Mouse (Mus musculus) inflammation-experienced regulatory T-cells, adult 6 months (primary cell): ENCODE results near the gene Hnf4a. TPM values are rescaled to one million over a fixed set of nuclear protein-coding genes. Genes with fewer than 3 reads are reported as not detected.
"Not testable (repeated sequence)": the region's sequence is repeated elsewhere in the genome, so short reads cannot be mapped to it uniquely, and the experiment has no call there.

Experiments
- ATAC-seq: one replicate; pipeline ENCODE4 v1.8.0; 2017
- polyA plus RNA-seq, 3 experiments: library from polyadenylated mRNA; unstranded; fragments of 100-300 nt; shearing (Covaris generic); gene quantifications; one replicate each; pipeline ENCODE4 v1.2.1; 2017

Gene Hnf4a
- not detected for polyA plus RNA-seq

DNA sequence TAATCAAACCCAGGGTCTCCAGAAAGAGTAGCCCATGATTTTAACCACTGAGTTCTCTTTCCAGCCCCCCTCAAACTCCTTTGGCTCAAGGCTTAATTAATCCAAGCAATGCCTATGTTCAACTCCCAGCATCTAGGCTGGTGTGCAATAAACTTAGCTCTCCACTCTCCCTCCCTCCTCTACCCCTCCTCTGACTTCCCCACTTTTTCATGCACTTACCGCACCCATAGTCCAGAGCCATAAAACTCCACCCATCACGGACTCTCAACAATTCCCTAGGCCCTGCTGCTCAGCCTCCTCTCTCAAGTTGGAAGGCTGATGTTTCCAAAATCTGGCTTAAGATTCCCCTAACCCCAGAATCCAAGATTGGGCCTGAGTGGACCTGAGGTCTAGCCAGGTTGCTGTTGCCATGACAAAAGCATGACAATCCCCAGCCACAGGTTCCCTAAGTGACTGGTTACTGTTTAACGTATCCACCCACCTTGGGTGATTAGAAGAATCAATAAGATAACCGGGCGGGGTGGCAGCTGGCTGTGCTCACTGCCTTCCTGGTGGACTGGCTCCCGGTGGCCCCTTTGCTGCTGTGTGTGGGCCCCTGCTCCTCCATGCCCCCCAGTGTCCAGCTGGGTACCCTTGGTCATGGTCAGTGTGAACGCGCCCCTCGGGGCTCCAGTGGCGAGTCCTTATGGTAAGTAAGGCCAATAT lies at the start of gene Hnf4a:
Hnf4a (plus strand) TSS at position 509 of the 705 bp plus-strand sequence.
- ATAC-seq = no peak

GRCm38 (mm10) chr2:163458539-163459265 lies 47.9 kb upstream of the Hnf4a start:
- ATAC-seq = no peak

DNA sequence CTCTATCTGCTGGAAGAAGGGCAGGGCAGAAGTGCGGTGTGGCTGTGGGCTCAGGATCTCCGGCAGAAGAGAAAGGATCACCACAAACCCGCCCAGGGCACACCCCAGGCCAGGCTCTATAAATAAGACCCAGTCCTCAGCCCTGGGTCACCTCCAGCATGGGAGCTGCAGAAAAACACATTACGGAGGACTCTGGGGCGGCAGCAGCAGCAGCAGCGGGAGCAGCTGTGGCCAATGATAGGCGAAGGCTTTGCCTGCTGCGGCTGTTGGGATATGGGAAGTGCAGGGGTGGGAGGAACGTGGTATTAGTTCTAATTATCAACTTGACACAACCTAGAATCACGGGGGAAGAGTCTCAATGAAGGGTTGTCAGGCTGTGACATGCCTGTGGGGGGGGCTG lies 47.2 kb upstream of the Hnf4a start:
- no peak for ATAC-seq

GRCm38 (mm10) chr2:163460622-163461021 lies 46.0 kb upstream of the Hnf4a start:
- ATAC-seq = no peak

GRCm38 (mm10) chr2:163461307-163461706 lies 45.3 kb upstream of the Hnf4a start:
- not testable (repeated sequence) for ATAC-seq

DNA sequence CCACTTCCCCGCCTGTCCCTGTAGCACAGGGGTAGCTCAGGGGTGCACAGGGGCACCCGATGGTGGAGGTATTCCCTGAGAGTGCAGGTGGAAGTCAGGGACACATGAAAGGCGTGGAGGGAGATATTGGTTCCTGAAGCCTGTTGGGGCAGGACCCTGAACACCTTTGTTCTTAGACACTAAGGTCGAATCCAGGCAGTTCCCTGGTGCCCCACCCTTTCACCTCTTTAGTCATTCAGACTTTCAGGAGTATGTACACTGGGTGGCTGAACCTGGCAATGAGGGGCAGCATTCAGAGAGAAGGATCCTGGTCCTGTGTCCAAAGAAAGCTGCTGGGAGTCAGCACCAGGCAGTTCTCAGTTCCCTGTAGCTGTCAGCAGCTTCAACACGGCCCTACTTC lies 44.2 kb upstream of the Hnf4a start:
- ATAC-seq = no peak

GRCm38 (mm10) chr2:163462801-163463200 lies 43.8 kb upstream of the Hnf4a start:
- no peak for ATAC-seq

DNA sequence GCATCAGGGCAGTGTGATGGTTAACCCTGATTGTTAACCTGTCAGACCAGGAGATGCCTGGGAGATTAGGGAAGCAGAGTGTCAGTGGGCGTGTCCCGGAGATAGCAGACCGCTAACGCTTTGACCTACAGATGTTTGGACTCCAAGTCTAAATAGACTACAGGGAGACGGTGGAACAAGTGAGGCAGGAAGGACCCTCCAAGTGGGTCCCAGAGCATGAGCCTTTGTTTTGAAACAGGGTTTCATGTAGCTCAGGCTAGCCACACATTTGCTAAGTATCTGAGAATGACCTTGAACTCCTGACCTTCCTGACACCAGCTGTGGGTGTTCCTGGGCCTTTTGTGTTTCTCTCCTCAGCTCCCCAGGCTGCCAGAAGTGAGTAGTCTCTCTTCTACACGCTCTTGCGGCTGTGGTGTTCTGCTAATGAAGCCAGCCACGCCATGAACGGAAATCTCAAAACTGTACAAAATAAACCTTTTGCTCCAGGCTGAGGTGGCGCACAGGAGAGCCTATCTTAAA lies 43.3 kb upstream of the Hnf4a start:
- no peak for ATAC-seq

- ATAC-seq = no peak
These were observed 42.6 kb upstream of the Hnf4a start for GRCm38 (mm10) chr2:163463998-163464397.

DNA sequence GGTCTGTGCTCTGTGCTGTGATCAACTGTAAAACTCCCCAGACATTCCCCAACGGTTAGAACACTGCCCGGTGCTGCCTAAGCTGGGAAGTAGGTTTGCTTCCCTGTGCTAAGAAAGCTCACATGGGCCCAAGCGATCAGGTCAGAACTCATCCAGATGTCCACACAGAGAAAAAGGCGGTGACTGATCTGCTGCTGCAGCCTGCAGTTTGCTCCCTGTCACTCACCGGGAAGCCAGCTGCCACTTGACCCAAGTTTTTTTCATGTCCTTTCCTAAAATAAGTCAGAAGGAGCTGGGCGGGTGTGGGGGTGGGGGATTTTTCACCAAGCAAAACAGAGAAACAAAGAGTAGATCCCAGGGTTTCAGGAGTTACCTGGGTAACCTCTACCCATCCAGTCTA lies 42.0 kb upstream of the Hnf4a start:
- ATAC-seq = no peak

DNA sequence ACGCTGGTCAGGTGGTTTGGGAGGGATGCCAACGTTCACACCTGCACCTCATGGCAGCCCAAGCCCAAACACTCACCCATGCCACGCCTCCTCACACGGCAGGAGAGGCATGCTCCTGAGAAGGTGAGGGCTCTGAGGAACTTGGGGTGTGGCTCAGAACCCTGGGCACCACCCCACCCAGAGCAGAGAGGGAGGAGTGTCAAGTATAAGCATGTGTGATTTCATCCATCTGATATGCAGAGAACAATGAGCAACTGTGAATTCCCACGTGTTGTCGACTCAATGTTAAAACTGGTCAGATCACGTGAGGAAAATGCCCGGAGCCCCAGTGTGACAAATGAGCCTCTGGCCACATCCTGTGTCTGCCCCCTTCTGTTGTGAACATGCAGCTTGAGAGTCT lies 39.8 kb upstream of the Hnf4a start:
- no peak for ATAC-seq

- no peak for ATAC-seq
These were observed 39.0 kb upstream of the Hnf4a start for GRCm38 (mm10) chr2:163467585-163467984.

- no peak for ATAC-seq
These were observed 37.7 kb upstream of the Hnf4a start for GRCm38 (mm10) chr2:163468866-163469265.

DNA sequence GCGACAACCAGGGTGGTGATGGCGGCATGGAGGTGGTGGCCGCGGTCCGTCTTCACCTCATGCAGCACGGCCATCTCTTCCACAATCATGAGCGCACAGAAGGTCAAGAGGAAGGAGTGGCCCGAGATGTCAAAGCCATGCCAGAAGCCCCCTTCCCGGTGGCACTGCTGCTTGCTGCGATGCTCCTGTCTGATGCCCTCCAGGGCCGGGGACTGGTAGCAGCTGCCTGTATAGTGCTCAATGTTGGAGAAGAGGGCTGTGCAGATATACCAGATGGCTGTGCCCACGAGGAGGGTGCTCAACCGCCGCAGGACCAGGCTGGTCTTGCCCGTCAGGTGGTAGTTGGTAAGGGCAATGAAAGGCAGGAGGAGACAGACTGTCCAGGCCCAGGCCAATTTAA lies 36.9 kb upstream of the Hnf4a start:
- no peak for ATAC-seq

DNA sequence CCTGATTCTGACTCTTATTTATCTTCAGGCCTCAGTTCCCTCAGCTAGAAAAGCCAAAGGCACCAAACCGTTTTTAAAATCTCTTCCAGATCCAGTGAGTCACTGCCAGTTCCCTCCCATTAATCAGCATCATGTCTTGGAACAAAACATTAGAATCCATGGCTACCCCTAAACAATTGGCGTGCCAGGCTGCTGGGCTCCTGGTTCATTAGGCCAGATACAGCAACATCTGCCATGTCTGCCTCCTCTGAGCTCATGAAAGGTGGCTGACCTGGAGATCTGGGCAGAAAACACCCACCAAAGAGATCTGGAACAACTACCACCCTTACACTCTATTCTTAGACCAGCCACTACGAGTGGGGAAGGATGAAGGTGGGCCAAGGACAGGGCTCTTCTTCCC lies 35.5 kb upstream of the Hnf4a start:
- ATAC-seq = no peak

DNA sequence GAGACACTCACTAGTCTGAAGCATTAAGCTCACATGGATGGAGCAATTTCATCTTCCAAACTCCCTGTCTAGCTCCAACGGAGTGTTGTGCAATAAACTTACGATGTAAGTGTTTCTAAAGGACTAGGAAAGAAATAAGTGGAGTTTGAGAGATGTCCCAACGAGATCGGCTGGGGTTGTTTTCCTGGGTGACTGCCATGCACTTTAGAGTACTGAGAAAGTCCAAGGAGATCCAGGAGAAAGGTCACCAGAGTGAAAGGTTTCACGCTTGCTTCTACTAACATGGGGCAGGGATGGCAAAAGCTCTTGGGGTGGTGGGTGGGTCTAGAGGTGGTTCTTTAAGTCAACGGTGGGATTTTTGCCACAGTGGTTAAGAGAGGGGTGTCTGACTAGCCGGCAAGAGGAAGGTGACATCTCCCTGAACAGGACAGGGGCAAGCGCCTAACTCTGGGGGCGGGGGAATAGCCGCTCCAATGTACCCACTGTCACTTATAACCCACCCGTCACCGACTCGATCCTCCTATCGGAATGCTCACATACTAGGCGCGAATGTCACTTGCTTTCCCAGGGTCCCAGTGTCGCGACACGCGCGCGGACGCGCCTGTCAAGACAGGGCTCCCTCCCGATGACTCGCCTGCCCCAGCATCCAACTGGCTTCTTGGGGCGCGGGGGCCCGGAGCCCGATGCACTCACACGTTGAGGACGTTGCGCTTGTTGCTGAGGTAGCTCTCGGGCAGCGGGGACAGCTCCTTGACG lies 34.7 kb upstream of the Hnf4a start:
- peak; percentile 38 for ATAC-seq

DNA sequence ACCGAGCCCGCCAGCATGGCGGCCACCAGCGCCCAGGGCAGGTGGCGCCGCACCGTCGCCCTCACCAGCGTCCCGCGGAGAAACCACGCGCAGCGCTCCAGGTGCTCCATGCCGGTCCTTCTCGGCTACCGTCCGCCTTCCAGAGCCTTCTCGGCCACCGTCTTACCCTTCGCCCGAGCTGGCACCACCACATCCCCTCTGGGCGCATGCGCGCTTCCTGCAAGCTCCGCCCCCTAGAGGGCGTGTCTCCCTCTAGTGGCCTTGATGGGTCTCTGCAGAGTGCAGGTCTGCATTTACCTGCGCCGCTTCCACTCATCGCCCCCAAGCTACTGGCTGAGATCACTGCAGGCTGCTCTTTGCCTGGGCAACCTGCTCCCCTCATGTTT lies 34.1 kb upstream of the Hnf4a start, which contains the start of gene Fitm2:
Fitm2 (minus strand) TSS at position 164 of the 386 bp plus-strand sequence.
- peak; percentile 95 for ATAC-seq

DNA sequence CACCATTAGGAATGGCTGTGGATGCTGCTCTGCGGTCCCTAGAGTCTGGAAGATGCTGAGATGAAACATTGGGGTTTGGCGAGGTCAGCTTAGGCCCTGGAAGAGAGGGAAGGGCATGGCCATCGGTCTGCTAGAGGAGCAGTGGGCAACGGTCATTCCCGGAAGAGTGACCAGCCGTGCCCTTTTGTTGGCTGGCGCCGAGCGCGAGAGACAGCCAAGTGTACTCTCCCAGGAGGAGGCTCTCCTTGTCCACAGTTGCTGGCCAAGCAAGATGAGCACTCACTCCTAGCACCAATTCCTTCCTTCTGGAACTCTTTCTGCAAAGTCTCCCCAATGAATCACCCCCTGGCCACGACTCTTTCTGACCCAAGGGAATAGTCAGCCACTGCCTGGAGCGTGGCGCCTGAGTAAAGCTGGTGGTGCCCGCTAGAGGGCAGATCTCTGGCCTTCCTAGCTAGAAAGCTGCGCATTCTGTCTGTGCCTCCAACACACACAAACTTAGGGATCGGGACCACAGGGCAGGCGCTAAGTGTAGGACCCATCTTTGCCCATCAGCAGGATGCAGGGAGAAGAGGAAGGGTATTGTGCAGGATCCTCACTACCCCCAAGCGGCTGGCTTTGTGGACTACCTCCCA lies 26.3 kb upstream of the Hnf4a start:
- no peak for ATAC-seq

GRCm38 (mm10) chr2:163481539-163482029 lies 25.0 kb upstream of the Hnf4a start:
- ATAC-seq = no peak

DNA sequence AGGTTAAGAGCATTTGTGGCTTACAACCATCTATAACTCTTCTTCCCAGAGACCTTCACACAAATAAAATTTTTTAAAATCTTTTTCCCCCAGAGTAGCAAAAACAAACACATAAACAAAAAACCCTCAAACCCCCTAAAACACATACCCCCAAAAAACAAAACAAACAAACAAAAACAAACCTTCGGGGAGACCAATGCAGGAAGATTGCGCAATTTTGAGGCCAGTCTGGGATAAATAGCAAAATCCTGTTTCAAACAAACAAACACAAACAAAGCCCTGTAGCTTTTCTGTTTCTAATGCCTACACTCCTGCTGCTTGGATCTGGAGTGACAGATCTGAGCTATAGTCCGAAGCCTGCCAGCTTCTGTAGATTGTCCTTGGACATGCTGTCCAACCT lies 19.2 kb upstream of the Hnf4a start:
- ATAC-seq = no peak

- no peak for ATAC-seq
These were observed 16.8 kb upstream of the Hnf4a start for GRCm38 (mm10) chr2:163489725-163490291.

GRCm38 (mm10) chr2:163490656-163491055 lies 16.0 kb upstream of the Hnf4a start:
- no peak for ATAC-seq
